Mouse (Mus musculus): ENCODE measurements around the gene Pear1.

The Pear1 gene

GRCm38 (mm10) chr3:87728696-87729095 is 95.4 kb downstream of the Pear1 start:
- no peak for DNase-seq (ENCODE audit: low read depth)

- no peak for DNase-seq (ENCODE audit: low read depth)
Measured at GRCm38 (mm10) chr3:87726191-87726590, 97.9 kb downstream of the Pear1 start.

- no peak for DNase-seq (ENCODE audit: low read depth)
Measured at GRCm38 (mm10) chr3:87725396-87726160, 98.5 kb downstream of the Pear1 start.

- no peak for DNase-seq (ENCODE audit: low read depth)
Measured at GRCm38 (mm10) chr3:87724556-87724955, 99.5 kb downstream of the Pear1 start.

- peak; percentile 14 for DNase-seq (ENCODE audit: low read depth)
Measured at GRCm38 (mm10) chr3:87718525-87718924, 105.6 kb downstream of the Pear1 start.
